Mouse (Mus musculus): Measurements from ENCODE around the gene Cyp8b1. TPM values are rescaled to one million over a fixed set of nuclear protein-coding genes. Genes with fewer than 3 reads are reported as not detected.

Cyp8b1 gene
- total and polyA plus RNA-seq, 3 experiments: not detected

- TF ChIP-seq GABPA (IDR thresholded peaks at IDR 0.05; ENCODE audit: low read depth, low read length): no peak
Observed at GRCm38 (mm10) chr9:121869973-121870515, 46.1 kb downstream of the Cyp8b1 start (continued).

- no peak overlapping the region for H3K4me3 ChIP-seq (ENCODE audit: control insufficient read depth in 1 of 2, insufficient read depth in 1 of 2, low read depth in 2 of 2, low read length in 2 of 2)
- no peak overlapping the region for H3K27ac ChIP-seq (ENCODE audit: control insufficient read depth, low read depth, low read length)
- H3K36me3 ChIP-seq (ENCODE audit: control insufficient read depth in 1 of 2, insufficient read depth in 2 of 2, low read length in 2 of 2): no peaks in the 10 kb centered on the region
- peaks cover 3 to 6% of the 10 kb centered on the region in 2 experiments for H3K27me3 ChIP-seq (ENCODE audit: control insufficient read depth in 1 of 2, insufficient read depth in 2 of 2, low read length in 2 of 2)
- H3K9me3 ChIP-seq (replicated peaks; ENCODE audit: insufficient read depth, low read length): no peaks in the 10 kb centered on the region
- DNase-seq (ENCODE audit: low read depth, low spot score): no peak
- H3K4me1 ChIP-seq (ENCODE audit: control insufficient read depth in 1 of 2, insufficient read depth in 2 of 2, low read length in 2 of 2): no peaks in the 10 kb centered on the region
- H3K9ac ChIP-seq (ENCODE audit: control insufficient read depth, low read depth, low read length, poor library complexity, severe bottlenecking): no peak overlapping the region
- TF ChIP-seq NELFE (IDR thresholded peaks at IDR 0.05; ENCODE audit: low read depth, low read length) (no peak), EP300 (IDR thresholded peaks at IDR 0.05; ENCODE audit: low read depth in 1 of 2, low read length in 2 of 2) (no peak), UBTF (IDR thresholded peaks at IDR 0.05; ENCODE audit: borderline replicate concordance, insufficient read depth, low read depth, low read length) (no peak), E2F4 (IDR thresholded peaks at IDR 0.05; ENCODE audit: borderline replicate concordance, low read depth, low read length) (no peak), ELF1 (IDR thresholded peaks at IDR 0.05; ENCODE audit: low read depth, low read length) (no peak), GABPA (IDR thresholded peaks at IDR 0.05; ENCODE audit: low read depth, low read length) (no peak), KAT2A (conservative IDR thresholded peaks at IDR 0.05; ENCODE audit: low read depth, low read length) (no peak), BHLHE40 (IDR thresholded peaks at IDR 0.05; ENCODE audit: borderline replicate concordance, low read depth, low read length) (no peak), CHD2 (IDR thresholded peaks at IDR 0.05; ENCODE audit: low read length) (no peak), MAFK (IDR thresholded peaks at IDR 0.05; ENCODE audit: borderline replicate concordance, low read depth, low read length) (no peak)
- H3K79me2 ChIP-seq (ENCODE audit: control insufficient read depth, insufficient read depth, low read length, poor library complexity): no peaks in the 10 kb centered on the region
Observed at GRCm38 (mm10) chr9:121869432-121869831, 46.7 kb downstream of the Cyp8b1 start.

- Histone ChIP-seq H3K9me3 (replicated peaks; ENCODE audit: insufficient read depth, low read length) (no peaks in the 10 kb centered on the region), H3K27ac (ENCODE audit: control insufficient read depth, low read depth, low read length) (no peak overlapping the region), H3K27me3 (ENCODE audit: control insufficient read depth in 1 of 2, insufficient read depth in 2 of 2, low read length in 2 of 2) (peaks cover 3 to 6% of the 10 kb centered on the region in 2 experiments), H3K36me3 (ENCODE audit: control insufficient read depth in 1 of 2, insufficient read depth in 2 of 2, low read length in 2 of 2) (no peaks in the 10 kb centered on the region), H3K9ac (ENCODE audit: control insufficient read depth, low read depth, low read length, poor library complexity, severe bottlenecking) (no peak overlapping the region), H3K79me2 (ENCODE audit: control insufficient read depth, insufficient read depth, low read length, poor library complexity) (no peaks in the 10 kb centered on the region), H3K4me1 (ENCODE audit: control insufficient read depth in 1 of 2, insufficient read depth in 2 of 2, low read length in 2 of 2) (no peaks in the 10 kb centered on the region), H3K4me3 (ENCODE audit: control insufficient read depth in 1 of 2, insufficient read depth in 1 of 2, low read depth in 2 of 2, low read length in 2 of 2) (no peak overlapping the region)
- no peak for DNase-seq (ENCODE audit: low read depth, low spot score)
- TF ChIP-seq UBTF (IDR thresholded peaks at IDR 0.05; ENCODE audit: borderline replicate concordance, insufficient read depth, low read depth, low read length) (no peak), MYC (IDR thresholded peaks at IDR 0.05; ENCODE audit: low read depth, low read length) (no peak), POLR2AphosphoS2 (IDR thresholded peaks at IDR 0.05; ENCODE audit: low read length) (no peak), CHD1 (IDR thresholded peaks at IDR 0.05; ENCODE audit: low read depth, low read length) (no peak), BHLHE40 (IDR thresholded peaks at IDR 0.05; ENCODE audit: borderline replicate concordance, low read depth, low read length) (no peak), MYB (IDR thresholded peaks at IDR 0.05; ENCODE audit: low read depth, low read length) (no peak), ZKSCAN1 (IDR thresholded peaks at IDR 0.05; ENCODE audit: low read depth, low read length) (no peak), MAZ (IDR thresholded peaks at IDR 0.05; ENCODE audit: low read depth, low read length) (no peak), TCF12 (IDR thresholded peaks at IDR 0.05; ENCODE audit: low read depth, low read length) (no peak), ZNF384 (IDR thresholded peaks at IDR 0.05; ENCODE audit: low read depth, low read length) (no peak), ZC3H11A (IDR thresholded peaks at IDR 0.05; ENCODE audit: low read depth, low read length) (no peak), RAD21 (IDR thresholded peaks at IDR 0.05; ENCODE audit: low read depth, low read length) (no peak)
Observed at GRCm38 (mm10) chr9:121868236-121868635, 47.9 kb downstream of the Cyp8b1 start.
